Mouse (Mus musculus) heart, postnatal 10 days (tissue): ENCODE data around the gene Xndc1. TPM values are rescaled to one million over a fixed set of nuclear protein-coding genes. Genes with fewer than 3 reads are reported as not detected.

Experiments used
- DNase-seq, 2 experiments: peaks; one replicate each; pipeline ENCODE4 v3.0.0; 2021
- intact Hi-C: fragments of 180-260 bp; cut with DNase I; formaldehyde crosslinking; loops from one replicate; pipeline ENCODE4 v1.15.1; 2025
- total RNA-seq, 2 experiments: library from RNA; stranded (reverse); gene quantifications; 2 replicates each; pipeline ENCODE4 v1.2.3; 2021

Gene Xndc1
- total RNA-seq, 2 experiments from 2014 or later, result 9.6 to 10.9 TPM

GRCm38 (mm10) chr7:102078517-102078916 lies 13.2 kb downstream of the Xndc1 start:
- peak; percentile 32 to 60 for DNase-seq
- intact Hi-C loops, result loop anchor here (2.0 to 5.0 kb wide), 2 partner anchors 81 to 160 kb away; no protein-coding TSS in a partner anchor

GRCm38 (mm10) chr7:102080311-102080710 lies 15.0 kb downstream of the Xndc1 start:
- DNase-seq, result no peak
- intact Hi-C loops, result no loop called here

DNA sequence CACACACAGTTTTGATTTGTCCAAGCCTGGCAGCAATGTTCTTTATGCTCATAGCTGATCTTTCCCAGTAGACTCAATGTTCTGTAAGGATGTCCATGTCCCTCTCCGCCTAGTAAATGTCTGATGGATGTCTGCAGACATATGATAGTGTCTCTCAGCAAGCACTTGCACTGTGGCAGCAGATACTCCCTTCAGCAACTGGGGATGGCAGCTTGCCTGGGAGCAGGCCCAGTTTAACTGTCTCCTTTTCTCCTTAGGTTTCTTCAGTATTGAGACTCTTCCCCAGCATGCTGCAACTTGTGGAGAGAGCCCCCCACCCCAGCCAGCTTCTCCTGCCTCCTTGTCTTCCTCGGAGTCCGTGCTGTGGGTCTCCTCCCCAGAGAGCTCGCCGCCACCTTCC lies 16.5 kb downstream of the Xndc1 start:
- no peak for DNase-seq
- intact Hi-C loops, result no loop called here

GRCm38 (mm10) chr7:102082816-102083215 lies 17.5 kb downstream of the Xndc1 start, which contains the start of gene Trpc2:
Gene Trpc2 (plus strand): TSS chr7:102083116.
- no peak for DNase-seq
- intact Hi-C loops, result no loop called here

DNA sequence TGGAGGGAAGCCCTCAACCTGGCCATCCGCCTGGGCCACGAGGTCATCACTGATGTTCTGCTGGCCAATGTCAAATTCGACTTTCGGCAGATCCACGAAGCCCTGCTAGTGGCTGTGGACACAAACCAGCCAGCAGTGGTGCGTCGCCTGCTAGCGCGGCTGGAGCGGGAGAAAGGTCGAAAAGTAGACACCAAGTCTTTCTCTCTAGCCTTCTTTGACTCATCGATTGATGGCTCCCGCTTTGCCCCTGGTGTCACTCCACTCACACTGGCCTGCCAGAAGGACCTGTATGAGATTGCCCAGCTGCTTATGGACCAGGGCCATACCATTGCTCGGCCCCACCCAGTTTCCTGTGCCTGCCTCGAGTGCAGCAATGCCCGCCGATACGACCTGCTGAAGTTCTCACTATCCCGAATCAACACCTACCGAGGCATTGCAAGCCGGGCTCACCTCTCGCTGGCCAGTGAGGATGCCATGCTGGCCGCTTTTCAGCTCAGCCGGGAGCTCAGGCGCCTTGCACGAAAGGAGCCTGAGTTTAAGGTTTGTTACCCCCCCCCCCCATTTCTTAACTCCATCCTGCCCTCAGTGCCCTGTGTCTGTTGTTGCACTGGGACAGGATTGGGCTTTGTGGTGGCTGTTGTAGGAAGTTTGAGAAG lies 18.9 kb downstream of the Xndc1 start:
- no peak for DNase-seq
- intact Hi-C loops, result no loop called here

GRCm38 (mm10) chr7:102087336-102087735 lies 22.0 kb downstream of the Xndc1 start:
- no peak for DNase-seq
- intact Hi-C loops, result no loop called here

DNA sequence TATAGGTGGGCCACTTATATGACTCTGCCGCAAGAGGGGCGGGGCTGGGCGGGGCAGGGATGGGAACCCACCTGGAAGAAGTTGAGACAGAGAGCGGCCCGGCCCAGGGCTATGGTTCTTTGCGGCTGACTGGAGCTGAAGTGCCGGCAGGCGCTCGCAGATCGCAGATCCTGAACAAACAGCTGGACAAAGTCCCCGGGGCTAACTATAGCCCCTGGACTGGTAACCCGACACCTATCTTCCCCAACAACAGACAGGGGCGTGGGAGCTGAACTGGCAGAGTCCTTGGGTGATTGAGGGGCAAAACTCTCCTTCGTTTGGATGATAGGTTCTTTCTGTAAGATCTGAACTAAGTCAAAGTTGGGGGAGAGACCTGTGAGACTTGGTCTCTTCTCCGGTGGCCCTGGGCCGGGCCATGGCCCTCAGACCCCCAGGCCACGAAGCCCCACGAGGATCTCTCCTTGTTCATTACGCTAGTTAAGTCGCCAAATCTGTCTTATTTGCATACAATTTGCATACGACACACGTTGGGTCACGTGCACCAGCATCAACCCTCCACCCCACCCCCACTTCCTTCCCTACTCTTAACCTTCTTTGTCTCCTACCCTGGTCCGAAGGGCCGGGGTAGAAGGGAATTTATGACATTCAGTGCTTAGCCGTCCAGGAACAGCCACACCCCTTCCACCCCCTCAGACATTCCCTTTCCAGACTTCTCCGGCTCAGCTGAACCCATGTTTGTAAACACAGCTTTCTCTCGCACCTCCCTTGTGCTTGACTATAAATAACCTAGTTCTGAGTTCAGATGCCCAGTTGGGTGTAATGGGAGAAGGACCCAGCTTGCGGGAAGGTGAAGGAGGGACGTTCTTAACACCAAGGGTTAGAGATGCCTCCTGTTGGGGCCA lies 34.7 kb downstream of the Xndc1 start:
- intact Hi-C loops, result no loop called here
- peak; percentile 55 to 59 for DNase-seq

DNA sequence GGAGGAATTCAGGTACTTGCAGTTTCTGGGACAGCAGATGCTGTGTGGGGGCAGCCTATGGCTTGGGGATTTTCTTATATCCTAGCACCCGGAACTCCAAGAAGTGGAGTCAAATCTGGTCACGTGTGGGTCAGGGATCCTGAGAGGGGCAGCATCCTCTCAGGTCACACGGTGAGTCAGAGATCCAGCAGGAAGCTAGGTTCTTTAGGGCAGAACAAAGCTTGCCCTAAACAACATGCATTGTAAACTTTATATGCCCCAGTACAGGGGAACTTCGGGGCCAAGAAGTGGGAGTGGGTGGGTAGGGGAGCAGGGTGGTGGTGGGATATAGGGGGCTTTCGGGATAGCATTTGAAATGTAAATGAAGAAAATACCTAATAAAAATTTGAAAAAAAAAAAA lies 35.6 kb downstream of the Xndc1 start:
- DNase-seq, result no peak
- intact Hi-C loops, result no loop called here

DNA sequence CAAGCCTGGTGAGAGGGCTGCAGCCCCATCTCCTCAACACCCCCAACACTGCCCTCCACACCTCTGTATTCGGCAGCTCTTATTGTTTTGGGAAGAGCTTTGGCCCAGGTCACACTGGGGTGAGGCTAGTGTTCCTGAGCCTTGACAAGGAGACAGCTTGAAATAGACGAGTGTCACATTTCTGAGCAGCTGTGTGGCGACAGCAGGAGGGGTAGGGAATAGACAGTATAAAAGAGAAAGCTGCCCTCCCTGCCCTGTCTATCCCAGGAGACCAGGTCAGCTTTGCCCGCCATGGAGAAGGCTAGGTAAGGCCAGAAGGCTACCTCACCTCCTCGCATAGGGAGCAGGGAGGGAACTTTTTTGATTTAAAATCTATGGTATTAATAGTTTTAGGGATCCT lies 36.2 kb downstream of the Xndc1 start, which contains the start of gene Art1:
Art1 (plus strand) TSS at position 257 of the 400 bp plus-strand sequence.
- peak; percentile 40 to 42 for DNase-seq
- intact Hi-C loops, result no loop called here

- intact Hi-C loops, result no loop called here
Observed at GRCm38 (mm10) chr7:102102241-102102640, 36.9 kb downstream of the Xndc1 start.

DNA sequence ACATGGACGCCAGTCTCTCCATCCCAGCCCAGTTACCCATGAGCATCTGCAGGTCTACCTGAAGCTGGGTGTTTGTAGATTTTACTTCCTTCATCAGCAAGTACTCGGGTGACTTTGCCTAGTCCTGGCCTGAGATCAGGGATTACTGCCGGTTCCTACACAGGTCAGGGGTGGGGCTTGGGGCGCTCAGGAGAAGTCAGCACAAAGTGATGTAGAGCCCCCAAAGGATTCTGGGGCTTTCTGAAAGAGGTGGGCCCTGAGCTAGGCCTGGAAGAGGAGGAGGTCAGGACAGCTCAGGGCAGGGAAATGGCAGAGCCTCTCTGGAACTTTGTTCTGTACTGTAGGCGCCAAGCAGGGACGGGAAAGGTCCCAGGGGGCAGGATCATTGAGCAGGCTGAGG lies 37.4 kb downstream of the Xndc1 start:
- DNase-seq, result peak; percentile 28 to 33
- intact Hi-C loops, result no loop called here

More at GRCm38 (mm10) chr7:102102241-102102640, 36.9 kb downstream of the Xndc1 start:
- DNase-seq, result peak in 1 of 2 experiments; percentile 40

DNA sequence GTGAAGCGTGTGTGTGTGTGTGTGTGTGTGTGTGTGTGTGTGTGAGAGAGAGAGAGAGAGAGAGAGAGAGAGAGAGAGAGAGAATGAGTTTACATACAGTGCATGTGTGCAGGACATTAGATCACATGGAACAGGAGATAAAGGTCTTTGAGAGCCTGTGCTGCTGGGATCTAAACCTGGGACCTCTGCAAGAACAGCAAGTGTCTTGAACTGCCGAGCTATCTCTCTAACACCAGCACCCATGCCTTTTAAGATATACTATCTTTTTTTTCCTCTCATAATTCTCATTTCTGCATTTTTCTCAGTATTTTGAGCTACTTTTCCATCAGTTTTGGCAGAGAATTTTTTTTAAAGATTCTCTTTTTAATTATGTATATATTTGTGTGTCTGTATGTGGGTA lies 38.2 kb downstream of the Xndc1 start:
- intact Hi-C loops, result no loop called here
- DNase-seq, result no peak

GRCm38 (mm10) chr7:102104126-102104525 lies 38.8 kb downstream of the Xndc1 start:
- peak in 1 of 2 experiments; percentile 11 for DNase-seq
- intact Hi-C loops, result no loop called here

GRCm38 (mm10) chr7:102106700-102107141 lies 41.4 kb downstream of the Xndc1 start:
- intact Hi-C loops, result no loop called here
- DNase-seq, result peak; percentile 60 to 64

GRCm38 (mm10) chr7:102108206-102108605 lies 42.9 kb downstream of the Xndc1 start:
- DNase-seq, result peak; percentile 17 to 22
- intact Hi-C loops, result no loop called here

- no peak for DNase-seq
Observed at GRCm38 (mm10) chr7:102109171-102109570, 43.9 kb downstream of the Xndc1 start, which contains the start of gene Art5. Gene Art5 (minus strand): TSS chr7:102109489.

GRCm38 (mm10) chr7:102109746-102110145 lies 44.4 kb downstream of the Xndc1 start:
- intact Hi-C loops, result no loop called here
- DNase-seq, result no peak

More at GRCm38 (mm10) chr7:102109171-102109570, 43.9 kb downstream of the Xndc1 start, which contains the start of gene Art5:
- intact Hi-C loops, result no loop called here

GRCm38 (mm10) chr7:102113151-102113729 lies 47.9 kb downstream of the Xndc1 start:
- DNase-seq, result no peak
- intact Hi-C loops, result no loop called here

DNA sequence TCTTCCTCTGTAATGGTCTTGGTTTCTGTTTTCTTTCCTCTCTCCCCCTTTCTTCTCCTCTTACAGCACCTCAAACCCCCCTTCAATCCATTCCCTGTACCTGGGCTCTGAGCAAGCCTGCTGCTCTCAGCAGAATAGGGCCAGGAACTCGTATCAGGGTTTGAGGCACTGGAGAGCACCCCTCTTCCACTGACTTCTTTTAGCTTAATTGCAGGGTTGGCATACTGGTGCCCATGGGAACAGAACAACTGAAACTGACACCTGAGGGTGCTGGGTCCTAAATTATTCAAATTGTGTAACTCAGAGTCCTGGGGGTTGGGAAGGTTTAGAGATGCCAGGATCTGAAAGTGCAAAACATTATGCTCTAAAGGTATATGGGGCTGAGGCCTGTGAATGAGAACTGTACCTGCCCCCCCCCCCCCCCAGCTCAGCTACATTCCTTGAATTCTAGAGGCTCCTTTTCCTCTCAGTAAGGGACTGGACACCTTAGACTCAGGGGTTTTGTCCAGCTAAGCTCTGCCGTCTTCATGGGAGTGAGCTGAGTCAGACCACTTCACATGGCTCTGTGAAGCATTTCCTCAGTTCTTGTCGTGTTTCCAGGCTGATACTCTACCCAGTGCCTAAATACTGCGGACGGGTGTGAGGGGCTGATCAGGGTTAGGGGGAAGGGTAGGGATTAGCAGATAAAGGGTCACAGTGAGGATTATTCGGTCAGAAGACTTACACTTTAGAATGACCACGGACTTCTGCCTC lies 51.4 kb downstream of the Xndc1 start, which contains the start of gene Chrna10:
Chrna10 (minus strand) TSS at position 250 of the 753 bp plus-strand sequence.
- DNase-seq, result no peak

DNA sequence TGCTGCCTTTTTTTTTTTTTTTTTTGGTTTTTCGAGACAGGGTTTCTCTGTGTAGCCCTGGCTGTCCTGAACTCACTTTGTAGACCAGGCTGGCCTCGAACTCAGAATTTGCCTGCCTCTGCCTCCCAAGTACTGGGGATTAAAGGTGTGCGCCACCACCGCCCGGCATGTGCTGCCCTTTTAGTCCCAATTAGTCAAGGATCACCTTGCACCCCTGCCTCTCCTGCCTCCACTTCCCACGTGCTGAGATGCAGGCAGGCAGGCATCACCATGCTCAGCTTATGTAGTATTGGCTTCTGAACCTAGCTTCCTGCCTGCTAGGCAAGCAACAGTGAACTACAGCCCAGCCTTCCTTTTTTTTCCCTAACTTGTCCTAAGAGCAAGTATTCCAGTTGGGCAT lies 52.1 kb downstream of the Xndc1 start:
- intact Hi-C loops, result no loop called here
- no peak for DNase-seq

More for the DNA sequence above, 51.4 kb downstream of the Xndc1 start, which contains the start of gene Chrna10:
- intact Hi-C loops, result no loop called here
